Mouse (Mus musculus) embryonic facial prominence, embryonic 13.5 days (tissue): Measurements from ENCODE around the gene Pafah1b1. TPM values are rescaled to one million over a fixed set of nuclear protein-coding genes. Genes with fewer than 3 reads are reported as not detected.

Source experiments
- ATAC-seq: fragments of 200-750 bp; cut with Nextera tagmentation; 2 replicates; pipeline ENCODE4 v1.8.0; 2017; ENCODE audit warnings: low read depth; ENCODE audit not compliant: insufficient number of reproducible peaks, insufficient read depth, low FRiP score, low TSS enrichment
- H3K27ac ChIP-seq: fragments of 300-500 bp; sonication (generic); 2 replicates; pipeline ENCODE4 v1.5.1; 2015; ENCODE audit warnings: moderate library complexity, mild to moderate bottlenecking, inconsistent platforms
- H3K27me3 ChIP-seq: fragments of 300-500 bp; sonication (generic); 2 replicates; pipeline ENCODE4 v1.6.1; 2015; ENCODE audit warnings: mild to moderate bottlenecking, inconsistent platforms
- H3K36me3 ChIP-seq: fragments of 300-500 bp; sonication (generic); 2 replicates; pipeline ENCODE4 v1.6.1; 2015; ENCODE audit warnings: mild to moderate bottlenecking, inconsistent platforms
- H3K4me1 ChIP-seq: fragments of 300-500 bp; sonication (generic); 2 replicates; pipeline ENCODE4 v1.6.1; 2015; ENCODE audit warnings: inconsistent platforms
- H3K4me2 ChIP-seq: fragments of 300-500 bp; sonication (generic); 2 replicates; pipeline ENCODE4 v1.6.1; 2015; ENCODE audit warnings: moderate library complexity, mild to moderate bottlenecking, inconsistent platforms
- H3K4me3 ChIP-seq: fragments of 300-500 bp; sonication (generic); 2 replicates; pipeline ENCODE4 v1.5.1; 2015; ENCODE audit warnings: mild to moderate bottlenecking, inconsistent platforms
- H3K9ac ChIP-seq: fragments of 300-500 bp; sonication (generic); 2 replicates; pipeline ENCODE4 v1.6.1; 2015; ENCODE audit warnings: mild to moderate bottlenecking, inconsistent platforms
- H3K9me3 ChIP-seq: fragments of 300-500 bp; sonication (generic); 2 replicates; pipeline ENCODE4 v1.6.1; 2016; ENCODE audit warnings: inconsistent platforms
- WGBS: fragments of 180-500 bp; shearing (Covaris S2); methylation state at CpG from one replicate; pipeline ENCODE4 v1.1.7; 2015; ENCODE audit warnings: mixed read lengths; 5-methylcytosine and 5-hydroxymethylcytosine counted together
- polyA plus RNA-seq: library from polyadenylated mRNA; unstranded; fragments of >200 nt; fragmentation: Nextera tagmentation; extraction: Ambion mirVana; gene quantifications from 2 replicates; pipeline ENCODE4 v1.2.1, GENCODE M21; 2015

Pafah1b1 gene
- polyA plus RNA-seq, 1 experiment from 2014 or later, result 54.3 TPM

DNA sequence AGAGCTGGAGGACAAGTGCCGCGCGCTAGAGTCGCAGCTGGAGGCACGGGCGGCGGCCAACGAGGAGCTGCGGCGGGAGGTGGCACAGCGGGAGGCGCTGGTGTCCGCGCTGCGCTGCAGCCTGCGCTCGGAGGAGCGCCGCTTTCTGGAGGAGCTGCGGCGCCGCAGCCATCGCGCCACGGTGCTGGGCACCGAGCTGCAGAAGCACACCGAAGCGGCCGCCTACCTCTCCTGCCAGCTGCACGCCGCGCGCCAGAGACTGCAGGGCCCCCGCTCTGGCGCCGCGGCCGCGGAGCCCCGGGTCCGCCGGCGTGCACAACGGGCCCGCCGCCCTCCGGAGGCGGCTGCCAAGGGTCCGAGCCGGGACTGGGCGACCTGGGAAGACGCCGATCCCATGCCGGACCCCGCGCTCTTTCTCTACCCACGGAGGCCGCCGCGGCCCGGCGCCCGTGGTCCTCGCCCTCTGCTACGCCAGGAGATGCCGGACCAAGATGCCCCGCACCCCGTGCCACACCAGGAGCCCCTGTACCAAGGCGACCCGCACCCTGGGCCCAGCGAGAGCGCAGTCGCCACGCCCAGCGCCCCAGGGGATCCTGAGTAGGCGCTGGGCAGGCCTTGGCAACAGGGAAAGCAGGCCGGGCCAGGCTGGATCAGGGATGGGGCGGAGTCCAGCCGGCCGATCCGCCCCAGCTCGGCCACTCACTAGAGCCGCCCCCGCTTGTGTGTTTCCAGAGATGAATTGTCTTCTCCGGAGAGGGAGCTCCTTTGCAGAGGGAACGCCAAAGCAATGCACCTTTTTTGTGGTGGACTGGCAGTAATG lies 86.3 kb downstream of the Pafah1b1 start:
- under 1% methylated on average over 86 of the region's 86 CpGs for WGBS
- H3K27me3 ChIP-seq, result peaks cover 11% of the 10 kb centered on the region; the same call in 1 of the 2 replicates
- ATAC-seq, result peak; percentile 86

DNA sequence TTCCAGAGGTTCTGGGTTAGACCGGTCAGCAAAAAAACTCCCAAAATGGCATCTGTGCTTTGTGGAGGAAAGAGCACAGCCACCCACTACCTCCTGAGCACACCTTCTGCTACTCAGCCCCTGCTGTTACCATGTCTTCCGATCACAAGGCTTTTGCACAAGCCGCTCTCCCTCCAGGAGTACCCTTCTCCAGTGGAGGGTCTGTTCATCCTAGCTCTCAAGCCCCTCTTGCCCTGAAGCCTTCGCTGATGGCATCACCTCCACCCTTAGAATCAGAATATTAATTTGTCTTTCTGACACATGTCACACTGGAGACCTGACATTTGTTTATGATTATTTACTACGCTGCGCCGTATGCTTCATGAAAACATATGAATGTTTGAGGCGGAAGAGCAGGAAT lies 87.0 kb downstream of the Pafah1b1 start:
- Histone ChIP-seq H3K27me3 (peaks cover 11% of the 10 kb centered on the region; the same call in 1 of the 2 replicates), H3K4me1 (peaks cover 20% of the 10 kb centered on the region), H3K4me2 (peak overlapping the region; percentile 90), H3K9ac (peak overlapping the region; percentile 89), H3K4me3 (peak overlapping the region; percentile 83), H3K27ac (peak overlapping the region; percentile 94; the same call in 1 of the 2 replicates), H3K36me3 (no peaks in the 10 kb centered on the region), H3K9me3 (no peaks in the 10 kb centered on the region)
- WGBS, result 19% methylated on average over 8 of the region's 8 CpGs
- no peak for ATAC-seq

More for the DNA sequence above, 86.3 kb downstream of the Pafah1b1 start:
- peak overlapping the region; percentile 94 for H3K27ac ChIP-seq
- no peaks in the 10 kb centered on the region for H3K9me3 ChIP-seq
- no peaks in the 10 kb centered on the region for H3K36me3 ChIP-seq
- peaks cover 20% of the 10 kb centered on the region for H3K4me1 ChIP-seq
- peak overlapping the region; percentile 83 for H3K4me3 ChIP-seq
- peak overlapping the region; percentile 89 for H3K9ac ChIP-seq
- H3K4me2 ChIP-seq, result peak overlapping the region; percentile 90

DNA sequence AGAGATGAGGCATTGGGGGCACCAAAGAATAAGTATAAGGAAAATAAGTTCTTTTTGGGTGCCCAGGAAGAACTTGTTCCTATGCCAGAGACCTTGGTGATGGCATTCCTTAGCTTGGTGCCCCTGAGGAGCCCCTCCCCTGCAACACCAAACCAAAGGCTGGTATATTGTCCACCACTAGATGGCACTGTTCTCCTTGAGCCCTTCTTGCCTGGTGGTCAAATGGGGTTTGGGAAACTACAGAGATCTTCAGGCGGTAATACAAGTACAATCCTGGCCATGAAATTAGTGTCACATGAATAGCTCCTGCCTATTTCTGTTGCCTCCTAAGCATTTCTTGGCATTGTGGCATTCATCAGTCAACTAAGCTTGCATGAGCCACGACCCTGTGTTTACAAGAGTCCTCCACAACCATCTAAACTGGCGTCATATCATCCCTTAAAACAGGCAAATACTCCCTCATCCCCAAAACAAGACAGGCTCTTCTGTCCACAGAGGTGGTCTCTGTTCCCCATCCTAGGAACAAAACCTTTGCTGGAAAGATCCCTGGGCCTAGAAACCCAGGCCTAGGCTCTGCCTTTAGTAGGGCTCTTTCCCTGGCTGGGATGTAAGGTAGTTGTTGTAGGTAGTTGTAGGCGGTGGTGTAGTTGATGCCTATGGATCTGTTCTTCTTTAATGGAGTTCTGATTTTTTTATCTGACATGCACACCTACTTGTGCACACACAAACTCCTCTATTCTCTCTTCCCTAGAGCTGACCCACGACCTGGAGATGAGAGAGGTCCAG lies 89.8 kb downstream of the Pafah1b1 start:
- Histone ChIP-seq H3K4me3 (no peak overlapping the region), H3K9me3 (no peaks in the 10 kb centered on the region), H3K27ac (no peak overlapping the region), H3K4me2 (no peak overlapping the region), H3K9ac (no peak overlapping the region), H3K4me1 (peaks cover 20% of the 10 kb centered on the region), H3K27me3 (peaks cover 8% of the 10 kb centered on the region; the same call in 1 of the 2 replicates), H3K36me3 (no peaks in the 10 kb centered on the region)
- ATAC-seq, result no peak
- 60% methylated on average over 5 of the region's 5 CpGs for WGBS

DNA sequence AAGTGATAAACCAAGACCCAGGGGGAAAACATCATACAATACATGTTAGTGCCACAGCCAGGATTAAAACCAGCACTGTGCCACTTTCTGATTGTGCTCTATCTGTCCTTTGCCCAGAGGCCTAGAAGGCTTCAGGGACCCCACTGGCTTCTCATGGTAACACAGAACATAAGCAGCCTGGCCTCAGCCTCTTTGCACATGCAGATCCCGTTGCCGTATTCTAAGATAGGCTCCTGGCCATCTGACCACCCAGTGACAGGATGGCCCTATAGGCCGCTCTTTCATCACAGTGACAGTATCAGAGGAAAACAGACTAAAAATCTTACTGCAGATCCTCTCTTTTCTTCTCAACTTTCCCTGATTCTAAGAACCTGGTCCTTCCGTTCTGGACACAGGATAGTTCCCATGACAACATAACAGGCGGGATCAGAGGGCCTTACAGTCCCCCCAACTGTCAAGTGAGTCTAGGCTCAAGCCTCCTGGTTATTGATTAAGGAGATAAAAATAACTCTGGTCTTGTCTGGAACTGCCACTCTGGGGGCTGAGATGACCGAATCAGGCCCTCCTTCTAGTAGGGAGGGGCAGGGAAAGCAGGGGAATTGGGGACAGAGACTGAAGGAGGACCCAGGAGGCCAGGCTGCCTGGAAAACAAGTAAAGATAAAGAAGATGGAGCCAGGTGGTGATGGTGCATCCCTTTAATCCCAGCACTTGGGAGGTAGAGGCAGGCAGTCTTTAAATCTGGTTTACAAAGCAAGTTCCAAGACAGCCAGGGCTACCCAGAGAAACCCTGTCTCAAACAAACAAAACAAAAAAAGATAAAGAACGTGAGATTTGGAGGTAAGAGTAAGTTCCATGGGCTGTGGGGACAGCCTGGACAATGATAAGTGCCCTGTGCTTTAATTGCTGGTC lies 92.3 kb downstream of the Pafah1b1 start:
- H3K4me1 ChIP-seq, result peaks cover 3% of the 10 kb centered on the region
- no peak overlapping the region for H3K27ac ChIP-seq
- peaks cover 2% of the 10 kb centered on the region; the same call in 1 of the 2 replicates for H3K27me3 ChIP-seq
- no peak for ATAC-seq
- no peaks in the 10 kb centered on the region for H3K9me3 ChIP-seq
- no peak overlapping the region for H3K4me2 ChIP-seq
- no peak overlapping the region for H3K9ac ChIP-seq
- no peak overlapping the region for H3K4me3 ChIP-seq
- 70% methylated on average over 7 of the region's 7 CpGs for WGBS
- H3K36me3 ChIP-seq, result no peaks in the 10 kb centered on the region

DNA sequence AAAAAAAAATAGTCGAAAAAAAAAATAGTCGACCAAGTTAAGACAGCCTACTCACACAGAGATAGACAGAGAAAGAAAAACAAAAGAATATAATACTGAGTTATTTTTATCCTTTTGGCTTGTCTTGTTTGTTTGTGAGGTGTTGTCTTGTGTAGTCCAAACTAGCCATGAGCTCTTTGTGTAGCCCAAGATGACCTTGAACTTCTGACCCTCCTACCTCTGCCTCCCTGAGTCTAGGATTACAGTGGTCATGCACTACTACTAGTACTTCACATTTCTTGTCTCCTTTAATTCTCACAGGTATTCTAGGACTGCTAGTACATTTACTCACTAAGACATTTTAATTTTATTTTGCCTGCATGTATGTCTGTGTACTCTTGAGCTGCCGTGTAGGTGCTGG lies 97.0 kb downstream of the Pafah1b1 start:
- WGBS, result 72% methylated on average over 3 of the region's 3 CpGs

DNA sequence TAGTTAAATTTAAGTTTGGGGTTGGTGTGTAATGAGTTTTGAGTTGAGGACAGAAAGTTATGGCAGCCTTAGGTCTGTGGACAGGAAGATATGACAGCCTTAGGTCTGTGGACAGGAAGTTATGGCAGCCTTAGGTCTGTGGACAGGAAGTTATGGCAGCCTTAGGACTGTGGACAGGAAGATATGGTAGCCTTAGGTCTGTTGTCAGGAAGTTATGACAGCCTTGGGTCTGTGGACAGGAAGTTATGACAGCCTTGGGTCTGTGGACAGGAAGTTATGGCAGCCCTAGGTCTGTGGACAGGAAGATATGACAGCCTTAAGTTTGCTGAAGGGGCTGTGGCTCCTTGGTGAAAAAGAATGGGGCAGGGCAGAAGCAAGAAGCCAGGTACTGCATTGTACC lies 99.1 kb downstream of the Pafah1b1 start:
- H3K4me2 ChIP-seq, result no peak overlapping the region
- H3K27me3 ChIP-seq, result peaks cover 21% of the 10 kb centered on the region
- no peaks in the 10 kb centered on the region for H3K4me1 ChIP-seq
- no peaks in the 10 kb centered on the region for H3K9me3 ChIP-seq
- H3K4me3 ChIP-seq, result no peak overlapping the region
- no peaks in the 10 kb centered on the region for H3K36me3 ChIP-seq
- no peak overlapping the region for H3K9ac ChIP-seq
- ATAC-seq, result no peak
- no peak overlapping the region for H3K27ac ChIP-seq

More for the DNA sequence above, 97.0 kb downstream of the Pafah1b1 start:
- Histone ChIP-seq H3K9me3 (no peaks in the 10 kb centered on the region), H3K4me2 (no peak overlapping the region), H3K4me1 (no peaks in the 10 kb centered on the region), H3K4me3 (no peak overlapping the region), H3K9ac (no peak overlapping the region), H3K27ac (no peak overlapping the region), H3K27me3 (peaks cover under 1% of the 10 kb centered on the region; the same call in 1 of the 2 replicates), H3K36me3 (no peaks in the 10 kb centered on the region)
- no peak for ATAC-seq

Other genes with a start within 250 kb of the Pafah1b1 start
- 1.1 and 1.9 TPM in 2 replicates for gene Rap1gap2, start 113.8 kb downstream of the Pafah1b1 start, polyA plus RNA-seq
- 0.48 and 0.50 TPM in 2 replicates for gene Ccdc92b, start 105.1 kb downstream of the Pafah1b1 start, polyA plus RNA-seq
- 22.5 and 22.7 TPM in 2 replicates for gene Cluh, start 75.2 kb downstream of the Pafah1b1 start, polyA plus RNA-seq
- 58.4 and 61.8 TPM in 2 replicates for gene Mettl16, start 46.2 kb upstream of the Pafah1b1 start, polyA plus RNA-seq
- gene Mnt, start 106.2 kb upstream of the Pafah1b1 start, polyA plus RNA-seq, result 5.7 and 6.0 TPM in 2 replicates
- gene Sgsm2, start 172.4 kb upstream of the Pafah1b1 start, polyA plus RNA-seq, result 4.6 and 4.7 TPM in 2 replicates
- gene Tsr1, start 173.4 kb upstream of the Pafah1b1 start, polyA plus RNA-seq, result 40.1 and 42.4 TPM in 2 replicates
- 22.4 and 22.5 TPM in 2 replicates for gene Smg6, start 201.2 kb upstream of the Pafah1b1 start, polyA plus RNA-seq
- gene Srr, start 201.3 kb upstream of the Pafah1b1 start, polyA plus RNA-seq, result 29.9 and 30.6 TPM in 2 replicates